8 mouse cellular contexts compared by ENCODE assay signal in genomic region chr3:157520433-157520832, GRCm38 (mm10). TPM values are rescaled to one million over a fixed set of nuclear protein-coding genes. Genes with fewer than 3 reads are reported as not detected.
A peak's percentile ranks its signal among the peaks of the same experiment; 100 is the strongest.
DNase-seq lines count a peak whose midpoint lies in the region; ATAC-seq and TF ChIP-seq lines count a peak whose summit lies in the region.

No protein-coding gene starts in this region.

- H3K9ac ChIP-seq in forebrain, embryonic 11.5 days (ENCODE audit: low read length) = no peak overlapping the region

- WGBS in forebrain, embryonic 11.5 days = 4% methylated on average over 1 of the region's 1 CpGs
- WGBS in forebrain, embryonic 10.5 days = 3% methylated on average over 1 of the region's 1 CpGs

- H3K36me3 ChIP-seq in forebrain, embryonic 11.5 days (ENCODE audit: control insufficient read depth, insufficient read depth, low read length) = no peaks in the 10 kb centered on the region
- no peaks in the 10 kb centered on the region for H3K36me3 ChIP-seq in forebrain, embryonic 10.5 days (replicated peaks)
- no peaks in the 10 kb centered on the region for H3K36me3 ChIP-seq in E14TG2a.4 (ENCODE audit: insufficient read depth, low read length)

- H3K9me3 ChIP-seq in forebrain, embryonic 11.5 days (ENCODE audit: control insufficient read depth, low read length) = no peaks in the 10 kb centered on the region
- no peaks in the 10 kb centered on the region for H3K9me3 ChIP-seq in forebrain, embryonic 10.5 days
- no peaks in the 10 kb centered on the region for H3K9me3 ChIP-seq in E14TG2a.4 (ENCODE audit: low read length)

- H3K4me3 ChIP-seq in forebrain, embryonic 11.5 days (ENCODE audit: low read depth, low read length) = no peak overlapping the region
- H3K4me3 ChIP-seq in forebrain, embryonic 10.5 days = no peak overlapping the region
- no peak overlapping the region for H3K4me3 ChIP-seq in E14TG2a.4 (replicated peaks; ENCODE audit: low read length)
- no peak overlapping the region for H3K4me3 ChIP-seq in layer of hippocampus, adult 2 months

- TF ChIP-seq CTCF in E14TG2a.4 (conservative IDR thresholded peaks at IDR 0.05; ENCODE audit: low read length) = peak; percentile 31
- peak; percentile 78 for TF ChIP-seq CTCF in layer of hippocampus, adult 2 months (conservative IDR thresholded peaks at IDR 0.05)

- H3K4me2 ChIP-seq in forebrain, embryonic 11.5 days (ENCODE audit: low read depth, low read length, severe bottlenecking) = no peak overlapping the region

- peak; percentile 69 for ATAC-seq in forebrain, embryonic 11.5 days (replicated peaks; ENCODE audit: low FRiP score)
- ATAC-seq in megakaryocyte progenitor cell, adult 5-6 weeks (replicated peaks; ENCODE audit: poor library complexity) = peak; percentile 79

- peak; percentile 61 for DNase-seq in forebrain, embryonic 11.5 days (ENCODE audit: low spot score)
- no peak for DNase-seq in forebrain, embryonic 10.5 days (ENCODE audit: extremely low spot score, low spot score)
- peak; percentile 52 for DNase-seq in cerebellum, adult 8-10 months
- peak; percentile 49 to 84 for DNase-seq in frontal cortex, adult 2 months (ENCODE audit: extremely low spot score in 1 of 2, low spot score in 1 of 2)
- peak; percentile 61 to 69 for DNase-seq in layer of hippocampus, adult 2 months (ENCODE audit: low spot score in 2 of 2)
- DNase-seq in right cerebral cortex, postnatal 25 days = peak; percentile 56

- no peak overlapping the region for H3K27ac ChIP-seq in forebrain, embryonic 11.5 days (ENCODE audit: low read depth, low read length)
- H3K27ac ChIP-seq in forebrain, embryonic 10.5 days = no peak overlapping the region
- no peak overlapping the region for H3K27ac ChIP-seq in layer of hippocampus, adult 2 months

- H3K4me1 ChIP-seq in forebrain, embryonic 11.5 days (replicated peaks; ENCODE audit: control insufficient read depth, insufficient read depth, low read length) = no peaks in the 10 kb centered on the region
- no peaks in the 10 kb centered on the region for H3K4me1 ChIP-seq in forebrain, embryonic 10.5 days
- H3K4me1 ChIP-seq in E14TG2a.4 (replicated peaks; ENCODE audit: low read depth, low read length) = no peaks in the 10 kb centered on the region

- H3K27me3 ChIP-seq in forebrain, embryonic 11.5 days (ENCODE audit: control insufficient read depth, insufficient read depth, low read length) = no peaks in the 10 kb centered on the region
- H3K27me3 ChIP-seq in forebrain, embryonic 10.5 days (ENCODE audit: poor library complexity, severe bottlenecking) = peaks cover 12% of the 10 kb centered on the region; the same call in 1 of the 2 replicates
- peaks cover 9% of the 10 kb centered on the region; the same call in 1 of the 2 replicates for H3K27me3 ChIP-seq in E14TG2a.4 (ENCODE audit: insufficient read depth, low read length)

RNA-seq across cellular contexts. Expression of gene Zranb2, which starts 13.5 kb away (rescaled TPM):
- polyA plus RNA-seq in forebrain, embryonic 11.5 days (2014; fragmentation: Nextera tagmentation; extraction: Ambion mirVana) = 148 and 174 TPM in 2 replicates
- polyA plus RNA-seq in forebrain, embryonic 10.5 days (2016; fragmentation: Nextera tagmentation; extraction: Ambion mirVana) = 122 and 127 TPM in 2 replicates
- 166 and 202 TPM in 2 replicates for polyA plus RNA-seq in frontal cortex, adult 2 months (2012; rRNA removed)
- 100 to 1,000 TPM; 137 to 143 TPM for total RNA-seq in layer of hippocampus, adult 2 months (2021)
- total RNA-seq in megakaryocyte progenitor cell, adult 5-6 weeks (2015) = 60.3 and 72.0 TPM in 2 replicates
- 241 and 337 TPM in 2 replicates for total RNA-seq in megakaryocyte progenitor cell, adult 5-6 weeks (2017)

RNA-seq across cellular contexts. Expression of gene Ptger3, which starts 46.3 kb away (rescaled TPM):
- 1.3 and 1.9 TPM in 2 replicates for polyA plus RNA-seq in forebrain, embryonic 11.5 days (2014; fragmentation: Nextera tagmentation; extraction: Ambion mirVana)
- 0.57 and 1.1 TPM in 2 replicates for polyA plus RNA-seq in forebrain, embryonic 10.5 days (2016; fragmentation: Nextera tagmentation; extraction: Ambion mirVana)
- polyA plus RNA-seq in frontal cortex, adult 2 months (2012; rRNA removed) = 2.5 and 3.6 TPM in 2 replicates
- 1 to 10 TPM; 1.8 to 2.0 TPM for total RNA-seq in layer of hippocampus, adult 2 months (2021)
- 4.3 and 7.2 TPM in 2 replicates for total RNA-seq in megakaryocyte progenitor cell, adult 5-6 weeks (2015)
- total RNA-seq in megakaryocyte progenitor cell, adult 5-6 weeks (2017) = 4.5 and 7.0 TPM in 2 replicates
